Mouse (Mus musculus) testis, postnatal 14 days (tissue): ENCODE measurements at regions not wholly inside any gene's neighbourhood (a gene's known extent, or its start where the extent isn't known, plus 50 kb on each side); places are given as distances from the start of the nearest gene placed in this dataset.
A peak's percentile ranks its signal among the peaks of the same experiment; 100 is the strongest.
"Not testable (repeated sequence)": the region's sequence is repeated elsewhere in the genome, so short reads cannot be mapped to it uniquely, and the experiment has no call there.

ENCODE experiments used
- DNase-seq: peaks from one replicate; pipeline ENCODE4 v3.0.0; 2021; ENCODE audit warnings: low spot score

- no peak for DNase-seq
Observed at GRCm38 (mm10) chr1:13042326-13042725, 1628.4 kb downstream of the A830018L16Rik start.

GRCm38 (mm10) chr1:13050140-13050775 lies 1636.4 kb downstream of the A830018L16Rik start:
- DNase-seq, result peak; percentile 9

- not testable (repeated sequence) for DNase-seq
Observed at GRCm38 (mm10) chr1:13051433-13052066, 1637.6 kb downstream of the A830018L16Rik start.

- peak; percentile 12 for DNase-seq
Observed at GRCm38 (mm10) chr1:13052067-13052460, 1638.2 kb downstream of the A830018L16Rik start.

GRCm38 (mm10) chr1:13057741-13058140 lies 1643.8 kb downstream of the A830018L16Rik start:
- no peak for DNase-seq

DNA sequence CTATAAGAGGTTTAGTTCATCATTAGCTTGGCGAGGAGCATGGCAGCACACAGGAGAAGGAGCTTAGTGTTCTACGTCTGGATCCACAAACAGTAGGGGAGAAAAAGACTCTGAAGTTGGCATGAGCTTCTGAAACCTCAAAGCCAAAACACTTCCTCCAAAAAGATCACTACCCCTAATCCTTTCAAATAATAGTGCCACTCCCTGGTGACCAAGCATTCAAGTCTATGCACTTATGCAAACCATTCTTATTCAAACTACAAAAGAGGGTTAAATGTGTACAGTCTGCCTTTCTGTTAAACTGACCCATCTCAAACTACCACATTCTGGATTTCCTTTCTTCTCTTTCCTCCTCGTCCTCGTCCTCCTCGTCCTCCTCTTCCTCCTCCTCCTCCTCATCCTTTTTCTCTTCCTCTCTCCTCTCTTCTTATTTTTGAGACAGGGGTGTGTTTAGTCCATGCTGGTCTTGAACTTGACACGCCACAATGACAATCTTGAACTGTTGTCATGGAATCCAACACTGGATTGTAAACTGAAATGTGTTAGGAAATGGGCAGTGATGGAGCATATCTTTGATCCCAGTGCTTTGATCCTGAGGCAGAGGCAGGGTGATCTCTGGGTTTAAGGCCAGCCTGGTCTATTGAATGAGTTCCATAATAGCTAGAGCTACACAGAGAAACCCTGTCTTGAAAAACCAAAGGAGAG lies 1645.9 kb downstream of the A830018L16Rik start:
- DNase-seq, result no peak
